Mouse (Mus musculus): ENCODE measurements around the gene Slc25a11. TPM values are rescaled to one million over a fixed set of nuclear protein-coding genes. Genes with fewer than 3 reads are reported as not detected.

Slc25a11 gene
- total RNA-seq, 1 experiment = 97.4 TPM

DNA sequence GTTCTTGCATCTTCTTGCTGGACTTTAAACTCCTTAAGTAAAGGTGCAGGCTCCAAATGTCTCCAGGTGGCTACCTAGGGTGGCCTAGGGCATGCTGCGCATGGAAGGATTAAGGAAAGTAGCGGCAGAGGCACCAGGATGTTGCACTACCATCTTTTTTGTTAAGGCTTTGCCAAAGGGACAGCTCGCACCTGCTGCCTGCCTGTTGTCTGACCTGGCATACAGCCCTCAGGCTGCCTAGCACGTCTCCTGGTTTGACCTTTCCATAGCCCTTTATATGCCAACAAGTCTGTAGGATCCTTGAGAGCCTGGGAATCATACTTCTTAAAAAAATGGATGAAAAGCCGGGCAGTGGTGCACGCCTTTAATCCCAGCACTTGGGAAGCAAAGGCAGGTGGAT lies 4.2 kb downstream of the Slc25a11 start:
- in situ Hi-C loops (cut with MboI; ENCODE audit: low sequenced_read_pairs in 2 of 2, unreplicated experiment in 2 of 2) = no loop called here
- no peak overlapping the region for H3K27ac ChIP-seq (ENCODE audit: insufficient read depth, low read depth, low read length, poor library complexity, severe bottlenecking)
- H3K4me3 ChIP-seq (ENCODE audit: insufficient read depth in 1 of 2, low read depth in 1 of 2, low read length in 2 of 2, poor library complexity in 1 of 2, severe bottlenecking in 1 of 2) = no peak overlapping the region
- H3K36me3 ChIP-seq (ENCODE audit: control insufficient read depth, insufficient read depth, low read length, poor library complexity, severe bottlenecking) = peaks cover 17% of the 10 kb centered on the region
- H3K9me3 ChIP-seq (ENCODE audit: control insufficient read depth, insufficient read depth, low read depth, low read length) = no peaks in the 10 kb centered on the region
- no peak for TF ChIP-seq HCFC1 (IDR thresholded peaks at IDR 0.05; ENCODE audit: borderline replicate concordance, insufficient read depth, low read length)
- TF ChIP-seq ZC3H11A (IDR thresholded peaks at IDR 0.05; ENCODE audit: borderline replicate concordance, low read depth, low read length) = no peak
- TF ChIP-seq MAFK (IDR thresholded peaks at IDR 0.05; ENCODE audit: insufficient read depth, low read depth, low read length) = no peak
- TF ChIP-seq CHD2 (IDR thresholded peaks at IDR 0.05; ENCODE audit: low read depth, low read length) = no peak
- TF ChIP-seq ZNF384 (IDR thresholded peaks at IDR 0.05; ENCODE audit: low read depth, low read length) = no peak
- H3K9ac ChIP-seq (ENCODE audit: insufficient read depth, low read depth, low read length, poor library complexity, severe bottlenecking) = no peak overlapping the region
- peaks cover 0 to 10% of the 10 kb centered on the region in 2 experiments; a peak in 2 of 4 replicates for H3K4me1 ChIP-seq (ENCODE audit: control insufficient read depth in 2 of 2, insufficient read depth in 2 of 2, low read length in 2 of 2, poor library complexity in 1 of 2)
- no peak for DNase-seq (ENCODE audit: low read depth, low spot score)

DNA sequence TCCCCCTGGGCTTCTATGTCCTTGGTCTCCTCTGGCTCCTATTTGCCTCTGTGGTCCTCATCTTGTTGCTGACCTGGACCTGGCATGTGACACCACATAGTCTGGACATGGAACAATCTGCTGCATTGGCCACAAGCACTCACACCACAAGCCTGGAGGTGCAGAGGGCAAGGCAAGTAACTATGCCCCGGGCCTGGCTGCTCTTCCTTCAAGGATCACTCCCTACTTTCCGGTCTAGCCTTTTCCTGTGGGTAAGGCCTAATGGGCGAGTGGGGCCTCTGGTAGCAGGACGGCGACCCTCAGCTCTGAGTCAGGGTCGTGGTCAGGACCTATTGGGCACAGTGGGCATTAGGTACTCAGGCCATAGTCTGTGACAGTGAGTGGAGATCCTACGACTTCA lies 6.0 kb downstream of the Slc25a11 start:
- no peak for TF ChIP-seq ZC3H11A (IDR thresholded peaks at IDR 0.05; ENCODE audit: borderline replicate concordance, low read depth, low read length)
- TF ChIP-seq HCFC1 (IDR thresholded peaks at IDR 0.05; ENCODE audit: borderline replicate concordance, insufficient read depth, low read length) = no peak
- TF ChIP-seq MAFK (IDR thresholded peaks at IDR 0.05; ENCODE audit: insufficient read depth, low read depth, low read length) = no peak
- TF ChIP-seq ZNF384 (IDR thresholded peaks at IDR 0.05; ENCODE audit: low read depth, low read length) = no peak
- TF ChIP-seq CHD2 (IDR thresholded peaks at IDR 0.05; ENCODE audit: low read depth, low read length) = no peak
- Histone ChIP-seq H3K4me1 (ENCODE audit: control insufficient read depth in 2 of 2, insufficient read depth in 2 of 2, low read length in 2 of 2, poor library complexity in 1 of 2) (peaks cover 0 to 10% of the 10 kb centered on the region in 2 experiments; a peak in 2 of 4 replicates), H3K36me3 (ENCODE audit: control insufficient read depth, insufficient read depth, low read length, poor library complexity, severe bottlenecking) (peaks cover 17% of the 10 kb centered on the region), H3K27ac (ENCODE audit: insufficient read depth, low read depth, low read length, poor library complexity, severe bottlenecking) (no peak overlapping the region), H3K9me3 (ENCODE audit: control insufficient read depth, insufficient read depth, low read depth, low read length) (no peaks in the 10 kb centered on the region), H3K9ac (ENCODE audit: insufficient read depth, low read depth, low read length, poor library complexity, severe bottlenecking) (no peak overlapping the region), H3K4me3 (ENCODE audit: insufficient read depth in 1 of 2, low read depth in 1 of 2, low read length in 2 of 2, poor library complexity in 1 of 2, severe bottlenecking in 1 of 2) (no peak overlapping the region)
- no peak for DNase-seq (ENCODE audit: low read depth, low spot score)
- in situ Hi-C loops (cut with MboI; ENCODE audit: low sequenced_read_pairs in 2 of 2, unreplicated experiment in 2 of 2) = no loop called here

DNA sequence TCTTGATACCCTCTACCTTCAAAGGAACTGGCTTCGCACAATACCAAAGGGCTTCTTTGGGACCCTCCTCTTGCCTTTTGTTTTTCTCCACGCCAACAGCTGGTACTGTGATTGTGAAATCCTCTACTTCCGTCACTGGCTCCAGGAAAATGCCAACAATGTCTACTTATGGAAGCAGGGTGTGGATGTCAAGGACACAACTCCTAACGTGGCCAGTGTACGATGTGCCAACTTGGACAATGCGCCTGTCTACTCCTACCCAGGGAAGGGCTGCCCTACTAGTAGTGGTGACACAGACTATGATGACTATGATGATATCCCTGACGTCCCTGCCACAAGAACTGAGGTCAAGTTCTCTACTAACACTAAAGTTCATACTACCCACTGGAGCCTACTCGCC lies 7.3 kb downstream of the Slc25a11 start:
- H3K4me3 ChIP-seq (ENCODE audit: insufficient read depth in 1 of 2, low read depth in 1 of 2, low read length in 2 of 2, poor library complexity in 1 of 2, severe bottlenecking in 1 of 2) = no peak overlapping the region
- no peak for TF ChIP-seq ZNF384 (IDR thresholded peaks at IDR 0.05; ENCODE audit: low read depth, low read length)
- TF ChIP-seq MAFK (IDR thresholded peaks at IDR 0.05; ENCODE audit: insufficient read depth, low read depth, low read length) = no peak
- TF ChIP-seq CHD2 (IDR thresholded peaks at IDR 0.05; ENCODE audit: low read depth, low read length) = no peak
- TF ChIP-seq HCFC1 (IDR thresholded peaks at IDR 0.05; ENCODE audit: borderline replicate concordance, insufficient read depth, low read length) = no peak
- TF ChIP-seq ZC3H11A (IDR thresholded peaks at IDR 0.05; ENCODE audit: borderline replicate concordance, low read depth, low read length) = no peak
- no peak overlapping the region for H3K27ac ChIP-seq (ENCODE audit: insufficient read depth, low read depth, low read length, poor library complexity, severe bottlenecking)
- no peaks in the 10 kb centered on the region for H3K4me1 ChIP-seq (ENCODE audit: control insufficient read depth in 2 of 2, insufficient read depth in 2 of 2, low read length in 2 of 2, poor library complexity in 1 of 2)
- peaks cover 8% of the 10 kb centered on the region for H3K36me3 ChIP-seq (ENCODE audit: control insufficient read depth, insufficient read depth, low read length, poor library complexity, severe bottlenecking)
- H3K9me3 ChIP-seq (ENCODE audit: control insufficient read depth, insufficient read depth, low read depth, low read length) = no peaks in the 10 kb centered on the region
- no peak overlapping the region for H3K9ac ChIP-seq (ENCODE audit: insufficient read depth, low read depth, low read length, poor library complexity, severe bottlenecking)
- in situ Hi-C loops (cut with MboI; ENCODE audit: low sequenced_read_pairs in 2 of 2, unreplicated experiment in 2 of 2) = no loop called here
- DNase-seq (ENCODE audit: low read depth, low spot score) = no peak

DNA sequence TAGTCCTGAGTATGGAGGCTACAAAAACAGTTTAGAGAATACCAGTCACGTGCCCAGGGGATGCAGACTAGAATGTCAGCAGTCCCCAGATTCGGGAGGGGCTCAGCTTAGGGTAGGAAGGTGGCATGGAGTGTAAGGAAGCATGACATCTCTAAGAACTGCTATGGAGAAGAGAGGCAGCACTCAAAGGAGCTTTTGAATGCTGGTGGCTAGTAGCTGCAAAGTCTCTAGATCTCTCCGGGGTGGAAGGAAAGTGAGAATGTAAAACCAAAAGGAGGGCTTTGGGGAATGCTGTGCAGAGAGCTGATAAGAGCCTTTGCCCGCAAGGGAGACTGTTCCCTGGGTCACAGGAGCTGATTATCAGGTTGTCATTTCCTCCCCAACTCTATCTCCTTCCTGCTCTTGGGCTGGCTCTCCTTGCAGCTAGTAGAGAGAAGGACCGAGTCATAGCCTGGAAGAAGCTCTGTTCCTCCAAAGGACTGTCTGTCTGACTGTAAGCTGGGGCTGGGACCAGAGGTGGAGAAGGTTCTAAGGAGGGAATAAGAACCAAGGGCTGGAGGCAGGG lies 8.5 kb downstream of the Slc25a11 start, which contains the start of gene Gp1ba:
TSS of gene Gp1ba (plus strand) at position 409 of the 565 bp plus-strand sequence.
- no peak for TF ChIP-seq CHD2 (IDR thresholded peaks at IDR 0.05; ENCODE audit: low read depth, low read length)
- no peak for TF ChIP-seq MAFK (IDR thresholded peaks at IDR 0.05; ENCODE audit: insufficient read depth, low read depth, low read length)
- no peak for TF ChIP-seq ZC3H11A (IDR thresholded peaks at IDR 0.05; ENCODE audit: borderline replicate concordance, low read depth, low read length)
- no peak for TF ChIP-seq ZNF384 (IDR thresholded peaks at IDR 0.05; ENCODE audit: low read depth, low read length)
- no peak for TF ChIP-seq HCFC1 (IDR thresholded peaks at IDR 0.05; ENCODE audit: borderline replicate concordance, insufficient read depth, low read length)
- H3K4me1 ChIP-seq (ENCODE audit: control insufficient read depth in 2 of 2, insufficient read depth in 2 of 2, low read length in 2 of 2, poor library complexity in 1 of 2) = no peaks in the 10 kb centered on the region
- H3K36me3 ChIP-seq (ENCODE audit: control insufficient read depth, insufficient read depth, low read length, poor library complexity, severe bottlenecking) = no peaks in the 10 kb centered on the region
- H3K27ac ChIP-seq (ENCODE audit: insufficient read depth, low read depth, low read length, poor library complexity, severe bottlenecking) = no peak within 1 kb of the TSS
- no peak within 1 kb of the TSS for H3K4me3 ChIP-seq (ENCODE audit: insufficient read depth in 1 of 2, low read depth in 1 of 2, low read length in 2 of 2, poor library complexity in 1 of 2, severe bottlenecking in 1 of 2)
- no peak for DNase-seq (ENCODE audit: low read depth, low spot score)
- no peaks in the 10 kb centered on the region for H3K9me3 ChIP-seq (ENCODE audit: control insufficient read depth, insufficient read depth, low read depth, low read length)
- in situ Hi-C loops (cut with MboI; ENCODE audit: low sequenced_read_pairs in 2 of 2, unreplicated experiment in 2 of 2) = no loop called here
- H3K9ac ChIP-seq (ENCODE audit: insufficient read depth, low read depth, low read length, poor library complexity, severe bottlenecking) = no peak within 1 kb of the TSS
